Mouse (Mus musculus) limb, embryonic 13.5 days (tissue): ENCODE data around the gene Zbtb46. TPM values are rescaled to one million over a fixed set of nuclear protein-coding genes. Genes with fewer than 3 reads are reported as not detected.

Source experiments
- ATAC-seq: fragments of 200-750 bp; cut with Nextera tagmentation; 2 replicates; pipeline ENCODE4 v1.8.0; 2017; ENCODE audit warnings: low read depth, moderate number of reproducible peaks, moderate TSS enrichment; ENCODE audit not compliant: low FRiP score
- H3K27ac ChIP-seq: fragments of 300-500 bp; sonication (generic); 2 replicates; pipeline ENCODE4 v1.5.1; 2015; ENCODE audit warnings: inconsistent platforms, mild to moderate bottlenecking, moderate library complexity
- H3K27me3 ChIP-seq: fragments of 300-500 bp; sonication (generic); 2 replicates; pipeline ENCODE4 v1.6.1; 2015; ENCODE audit warnings: mild to moderate bottlenecking, inconsistent platforms
- H3K36me3 ChIP-seq: fragments of 300-500 bp; sonication (generic); 2 replicates; pipeline ENCODE4 v1.6.1; 2015; ENCODE audit warnings: inconsistent platforms, mild to moderate bottlenecking, moderate library complexity
- H3K4me1 ChIP-seq: fragments of 300-500 bp; sonication (generic); 2 replicates; pipeline ENCODE4 v1.6.1; 2015; ENCODE audit warnings: inconsistent platforms
- H3K4me2 ChIP-seq: fragments of 300-500 bp; sonication (generic); replicated peaks from 2 replicates; pipeline ENCODE4 v1.6.1; 2015; ENCODE audit warnings: inconsistent platforms, mild to moderate bottlenecking, moderate library complexity
- H3K4me3 ChIP-seq: fragments of 300-500 bp; sonication (generic); 2 replicates; pipeline ENCODE4 v1.5.1; 2015; ENCODE audit warnings: moderate library complexity, mild to moderate bottlenecking, inconsistent platforms
- H3K9ac ChIP-seq: fragments of 300-500 bp; sonication (generic); 2 replicates; pipeline ENCODE4 v1.6.1; 2015; ENCODE audit warnings: mild to moderate bottlenecking, inconsistent platforms
- H3K9me3 ChIP-seq: fragments of 300-500 bp; sonication (generic); 2 replicates; pipeline ENCODE4 v1.6.1; 2016; ENCODE audit warnings: inconsistent platforms
- WGBS: fragments of 180-500 bp; shearing (Covaris S2); methylation state at CpG from one replicate; pipeline ENCODE4 v1.1.7; 2015; 5-methylcytosine and 5-hydroxymethylcytosine counted together
- polyA plus RNA-seq: library from polyadenylated mRNA; unstranded; fragments of >200 nt; fragmentation: Nextera tagmentation; extraction: Ambion mirVana; gene quantifications from 2 replicates; pipeline ENCODE4 v1.2.1, GENCODE M21; 2015

Zbtb46 gene
- polyA plus RNA-seq, 1 experiment from 2014 or later, result 5.7 TPM

GRCm38 (mm10) chr2:181461536-181462100 is 2.4 kb upstream of the Zbtb46 start:
- H3K36me3 ChIP-seq, result no peaks in the 10 kb centered on the region
- H3K9me3 ChIP-seq, result no peaks in the 10 kb centered on the region
- H3K4me1 ChIP-seq, result peaks cover 18% of the 10 kb centered on the region
- H3K4me3 ChIP-seq, result no peak overlapping the region
- H3K9ac ChIP-seq, result no peak overlapping the region
- H3K27ac ChIP-seq, result no peak overlapping the region
- ATAC-seq, result no peak
- H3K27me3 ChIP-seq, result peaks cover 82% of the 10 kb centered on the region
- 91% methylated on average over 1 of the region's 1 CpGs for WGBS
- H3K4me2 ChIP-seq, result no peak overlapping the region

GRCm38 (mm10) chr2:181459673-181460621 is 721 bp upstream of the Zbtb46 start:
- peaks cover 77% of the 10 kb centered on the region for H3K27me3 ChIP-seq
- WGBS, result under 1% methylated on average over 69 of the region's 71 CpGs

GRCm38 (mm10) chr2:181458411-181459152 is 644 bp downstream of the Zbtb46 start:
- Histone ChIP-seq H3K9me3 (no peaks in the 10 kb centered on the region), H3K9ac (peak overlapping the region; percentile 76), H3K4me2 (peak overlapping the region; percentile 99), H3K27ac (no peak overlapping the region; the same call in 1 of the 2 replicates), H3K36me3 (no peaks in the 10 kb centered on the region), H3K4me3 (peak overlapping the region; percentile 88), H3K27me3 (peaks cover 66% of the 10 kb centered on the region), H3K4me1 (peaks cover 18% of the 10 kb centered on the region)
- WGBS, result under 1% methylated on average over 68 of the region's 72 CpGs
- ATAC-seq, result 0 out of 2 replicates have a peak, but pooled peaks have one; percentile 4

More at GRCm38 (mm10) chr2:181459673-181460621, 721 bp upstream of the Zbtb46 start:
- Histone ChIP-seq H3K4me1 (peaks cover 18% of the 10 kb centered on the region), H3K9me3 (no peaks in the 10 kb centered on the region), H3K9ac (peak overlapping the region; percentile 68), H3K36me3 (no peaks in the 10 kb centered on the region), H3K4me2 (peak overlapping the region; percentile 99), H3K27ac (no peak overlapping the region), H3K4me3 (peak overlapping the region; percentile 88)
- ATAC-seq, result peak; percentile 55

GRCm38 (mm10) chr2:181457831-181458230 is 1.4 kb downstream of the Zbtb46 start:
- Histone ChIP-seq H3K27me3 (peaks cover 58% of the 10 kb centered on the region), H3K36me3 (no peaks in the 10 kb centered on the region), H3K4me3 (peak overlapping the region; percentile 88), H3K9ac (no peak overlapping the region), H3K4me1 (peaks cover 18% of the 10 kb centered on the region), H3K27ac (no peak overlapping the region), H3K4me2 (peak overlapping the region; percentile 99), H3K9me3 (no peaks in the 10 kb centered on the region)
- ATAC-seq, result no peak
- 6% methylated on average over 15 of the region's 15 CpGs for WGBS

- no peaks in the 10 kb centered on the region for H3K36me3 ChIP-seq
- no peaks in the 10 kb centered on the region for H3K9me3 ChIP-seq
- H3K9ac ChIP-seq, result no peak overlapping the region
- no peak overlapping the region for H3K27ac ChIP-seq
- no peak overlapping the region for H3K4me3 ChIP-seq
- peaks cover 39% of the 10 kb centered on the region for H3K27me3 ChIP-seq
- H3K4me1 ChIP-seq, result peaks cover 18% of the 10 kb centered on the region
- whole genome bisulfite sequencing, result 74% methylated on average over 2 of the region's 2 CpGs
- no peak overlapping the region for H3K4me2 ChIP-seq
- no peak for ATAC-seq
Observed at GRCm38 (mm10) chr2:181455899-181456298, 3.3 kb downstream of the Zbtb46 start.

GRCm38 (mm10) chr2:181453274-181453673 is 6.0 kb downstream of the Zbtb46 start:
- H3K4me3 ChIP-seq, result no peak overlapping the region
- H3K4me2 ChIP-seq, result no peak overlapping the region
- no peaks in the 10 kb centered on the region for H3K36me3 ChIP-seq
- H3K27ac ChIP-seq, result no peak overlapping the region
- no peak overlapping the region for H3K9ac ChIP-seq
- no peaks in the 10 kb centered on the region for H3K9me3 ChIP-seq
- peaks cover 6% of the 10 kb centered on the region; the same call in 1 of the 2 replicates for H3K4me1 ChIP-seq
- 60% methylated on average over 1 of the region's 1 CpGs for WGBS
- H3K27me3 ChIP-seq, result peaks cover 17% of the 10 kb centered on the region
- ATAC-seq, result no peak

- Histone ChIP-seq H3K9ac (no peak overlapping the region), H3K4me3 (no peak overlapping the region), H3K9me3 (no peaks in the 10 kb centered on the region), H3K27me3 (peaks cover 7% of the 10 kb centered on the region), H3K4me2 (no peak overlapping the region), H3K4me1 (no peaks in the 10 kb centered on the region), H3K27ac (no peak overlapping the region), H3K36me3 (no peaks in the 10 kb centered on the region)
- WGBS, result 77% methylated on average over 4 of the region's 4 CpGs
- no peak for ATAC-seq
Observed at GRCm38 (mm10) chr2:181452181-181452580, 7.0 kb downstream of the Zbtb46 start.

GRCm38 (mm10) chr2:181443016-181443415 is 16.2 kb downstream of the Zbtb46 start:
- 82% methylated on average over 2 of the region's 2 CpGs for WGBS
- ATAC-seq, result no peak
- Histone ChIP-seq H3K9ac (no peak overlapping the region), H3K4me3 (no peak overlapping the region), H3K36me3 (no peaks in the 10 kb centered on the region), H3K27me3 (no peaks in the 10 kb centered on the region), H3K9me3 (no peaks in the 10 kb centered on the region), H3K27ac (no peak overlapping the region), H3K4me2 (no peak overlapping the region), H3K4me1 (no peaks in the 10 kb centered on the region)

GRCm38 (mm10) chr2:181438176-181438575 is 21.1 kb downstream of the Zbtb46 start:
- Histone ChIP-seq H3K4me2 (no peak overlapping the region), H3K4me3 (no peak overlapping the region), H3K36me3 (no peaks in the 10 kb centered on the region), H3K9me3 (no peaks in the 10 kb centered on the region), H3K4me1 (no peaks in the 10 kb centered on the region), H3K9ac (no peak overlapping the region), H3K27me3 (no peaks in the 10 kb centered on the region), H3K27ac (no peak overlapping the region)
- 59% methylated on average over 4 of the region's 4 CpGs for WGBS
- ATAC-seq, result no peak

- Histone ChIP-seq H3K4me2 (no peak overlapping the region), H3K9me3 (no peaks in the 10 kb centered on the region), H3K9ac (no peak overlapping the region), H3K27me3 (no peaks in the 10 kb centered on the region), H3K4me1 (no peaks in the 10 kb centered on the region), H3K27ac (no peak overlapping the region), H3K4me3 (no peak overlapping the region), H3K36me3 (no peaks in the 10 kb centered on the region)
- WGBS, result 75% methylated on average over 2 of the region's 2 CpGs
- ATAC-seq, result no peak
Observed at GRCm38 (mm10) chr2:181436246-181436645, 23.0 kb downstream of the Zbtb46 start.

- H3K4me3 ChIP-seq, result no peak overlapping the region
- ATAC-seq, result no peak
- H3K27ac ChIP-seq, result no peak overlapping the region
- H3K4me2 ChIP-seq, result no peak overlapping the region
- 91% methylated on average over 9 of the region's 9 CpGs for WGBS
- no peaks in the 10 kb centered on the region for H3K27me3 ChIP-seq
- H3K4me1 ChIP-seq, result no peaks in the 10 kb centered on the region
- no peak overlapping the region for H3K9ac ChIP-seq
- H3K9me3 ChIP-seq, result no peaks in the 10 kb centered on the region
- peaks cover 14% of the 10 kb centered on the region; the same call in 1 of the 2 replicates for H3K36me3 ChIP-seq
Observed at GRCm38 (mm10) chr2:181423834-181424233, 35.4 kb downstream of the Zbtb46 start.
